Mouse (Mus musculus) liver, embryonic 12.5 days (tissue): ENCODE data around the gene Mtmr1. TPM values are rescaled to one million over a fixed set of nuclear protein-coding genes. Genes with fewer than 3 reads are reported as not detected.

Experiments
- ATAC-seq: fragments of 200-750 bp; cut with Nextera tagmentation; 2 replicates; pipeline ENCODE4 v1.8.0; 2017; ENCODE audit warnings: moderate number of reproducible peaks, mild to moderate bottlenecking, moderate library complexity
- H3K27ac ChIP-seq: fragments of 300-500 bp; sonication (generic); 2 replicates; pipeline ENCODE4 v1.5.1; 2016; ENCODE audit warnings: mild to moderate bottlenecking
- H3K27me3 ChIP-seq: fragments of 300-500 bp; sonication (generic); replicated peaks from 2 replicates; pipeline ENCODE4 v1.6.1; 2016; ENCODE audit warnings: mild to moderate bottlenecking, moderate library complexity
- H3K36me3 ChIP-seq: fragments of 300-500 bp; sonication (generic); 2 replicates; pipeline ENCODE4 v1.6.1; 2016; ENCODE audit warnings: mild to moderate bottlenecking, moderate library complexity
- H3K4me1 ChIP-seq: fragments of 300-500 bp; sonication (generic); 2 replicates; pipeline ENCODE4 v1.6.1; 2016
- H3K4me2 ChIP-seq: fragments of 300-500 bp; sonication (generic); 2 replicates; pipeline ENCODE4 v1.6.1; 2016; ENCODE audit warnings: mild to moderate bottlenecking, moderate library complexity
- H3K4me3 ChIP-seq: fragments of 300-500 bp; sonication (generic); 2 replicates; pipeline ENCODE4 v1.5.1; 2016; ENCODE audit warnings: mild to moderate bottlenecking, moderate library complexity
- H3K9ac ChIP-seq: fragments of 300-500 bp; sonication (generic); 2 replicates; pipeline ENCODE4 v1.6.1; 2016; ENCODE audit warnings: mild to moderate bottlenecking, moderate library complexity
- H3K9me3 ChIP-seq: fragments of 300-500 bp; sonication (generic); replicated peaks from 2 replicates; pipeline ENCODE4 v1.6.1; 2016; ENCODE audit warnings: mild to moderate bottlenecking, moderate library complexity
- WGBS: fragments of 180-500 bp; shearing (Covaris S2); methylation state at CpG from one replicate; pipeline ENCODE4 v1.1.7; 2016; ENCODE audit not compliant: insufficient replicate concordance; 5-methylcytosine and 5-hydroxymethylcytosine counted together
- polyA plus RNA-seq: library from polyadenylated mRNA; unstranded; fragments of >200 nt; fragmentation: Nextera tagmentation; extraction: Ambion mirVana; gene quantifications from 2 replicates; pipeline ENCODE4 v1.2.1, GENCODE M21; 2016

The Mtmr1 gene
- polyA plus RNA-seq, 1 experiment from 2014 or later: 8.4 TPM

GRCm38 (mm10) chrX:71456078-71456737, 91.6 kb downstream of the Mtmr1 start:
- H3K4me3 ChIP-seq: no peak overlapping the region
- no peaks in the 10 kb centered on the region for H3K9me3 ChIP-seq
- no peak overlapping the region for H3K4me2 ChIP-seq
- no peak for ATAC-seq
- H3K27me3 ChIP-seq: no peaks in the 10 kb centered on the region
- H3K27ac ChIP-seq: no peak overlapping the region
- WGBS: 75% methylated on average over 6 of the region's 6 CpGs
- no peak overlapping the region for H3K9ac ChIP-seq
- no peaks in the 10 kb centered on the region for H3K4me1 ChIP-seq
- no peaks in the 10 kb centered on the region for H3K36me3 ChIP-seq

- Histone ChIP-seq H3K4me3 (no peak overlapping the region), H3K4me1 (peaks cover 40% of the 10 kb centered on the region), H3K9ac (no peak overlapping the region), H3K27me3 (no peaks in the 10 kb centered on the region), H3K27ac (no peak overlapping the region), H3K9me3 (no peaks in the 10 kb centered on the region), H3K4me2 (no peak overlapping the region), H3K36me3 (no peaks in the 10 kb centered on the region)
- 73% methylated on average over 7 of the region's 7 CpGs for WGBS
- ATAC-seq: no peak
Measured at GRCm38 (mm10) chrX:71464138-71464826, 99.7 kb downstream of the Mtmr1 start.

- Histone ChIP-seq H3K27ac (no peak overlapping the region), H3K4me3 (no peak overlapping the region), H3K27me3 (no peaks in the 10 kb centered on the region), H3K4me2 (no peak overlapping the region), H3K9ac (no peak overlapping the region), H3K9me3 (no peaks in the 10 kb centered on the region), H3K4me1 (peaks cover 43% of the 10 kb centered on the region), H3K36me3 (no peaks in the 10 kb centered on the region)
- peak; percentile 75 for ATAC-seq
- whole genome bisulfite sequencing: 83% methylated on average over 1 of the region's 1 CpGs
Measured at GRCm38 (mm10) chrX:71465417-71465816, 100.9 kb downstream of the Mtmr1 start.

GRCm38 (mm10) chrX:71467491-71467890, 102.9 kb downstream of the Mtmr1 start:
- Histone ChIP-seq H3K27me3 (no peaks in the 10 kb centered on the region), H3K9me3 (no peaks in the 10 kb centered on the region), H3K9ac (no peak overlapping the region), H3K4me2 (no peak overlapping the region), H3K4me3 (no peak overlapping the region), H3K36me3 (no peaks in the 10 kb centered on the region), H3K4me1 (peaks cover 45% of the 10 kb centered on the region), H3K27ac (no peak overlapping the region)
- 86% methylated on average over 3 of the region's 3 CpGs for WGBS
- no peak for ATAC-seq

Other genes with a start within 250 kb of the Mtmr1 start
- gene Mtm1, start 154.0 kb upstream of the Mtmr1 start, polyA plus RNA-seq: 3.7 and 3.9 TPM in 2 replicates
- 13.8 and 14.9 TPM in 2 replicates for gene Cd99l2, start 128.1 kb downstream of the Mtmr1 start, polyA plus RNA-seq
- 321 and 340 TPM in 2 replicates for gene Hmgb3, start 191.2 kb downstream of the Mtmr1 start, polyA plus RNA-seq